Mouse (Mus musculus) B cell, adult 62 days (primary cell): Measurements from ENCODE around the gene Tcaim. TPM values are rescaled to one million over a fixed set of nuclear protein-coding genes. Genes with fewer than 3 reads are reported as not detected.

Experiments
- total RNA-seq: library from RNA; stranded (reverse); gene quantifications from 4 replicates; pipeline ENCODE4 v1.2.4, GENCODE M21; 2023

The Tcaim gene
- 13.4 to 15.7 TPM (median 14.3 TPM) in 4 replicates for total RNA-seq

DNA sequence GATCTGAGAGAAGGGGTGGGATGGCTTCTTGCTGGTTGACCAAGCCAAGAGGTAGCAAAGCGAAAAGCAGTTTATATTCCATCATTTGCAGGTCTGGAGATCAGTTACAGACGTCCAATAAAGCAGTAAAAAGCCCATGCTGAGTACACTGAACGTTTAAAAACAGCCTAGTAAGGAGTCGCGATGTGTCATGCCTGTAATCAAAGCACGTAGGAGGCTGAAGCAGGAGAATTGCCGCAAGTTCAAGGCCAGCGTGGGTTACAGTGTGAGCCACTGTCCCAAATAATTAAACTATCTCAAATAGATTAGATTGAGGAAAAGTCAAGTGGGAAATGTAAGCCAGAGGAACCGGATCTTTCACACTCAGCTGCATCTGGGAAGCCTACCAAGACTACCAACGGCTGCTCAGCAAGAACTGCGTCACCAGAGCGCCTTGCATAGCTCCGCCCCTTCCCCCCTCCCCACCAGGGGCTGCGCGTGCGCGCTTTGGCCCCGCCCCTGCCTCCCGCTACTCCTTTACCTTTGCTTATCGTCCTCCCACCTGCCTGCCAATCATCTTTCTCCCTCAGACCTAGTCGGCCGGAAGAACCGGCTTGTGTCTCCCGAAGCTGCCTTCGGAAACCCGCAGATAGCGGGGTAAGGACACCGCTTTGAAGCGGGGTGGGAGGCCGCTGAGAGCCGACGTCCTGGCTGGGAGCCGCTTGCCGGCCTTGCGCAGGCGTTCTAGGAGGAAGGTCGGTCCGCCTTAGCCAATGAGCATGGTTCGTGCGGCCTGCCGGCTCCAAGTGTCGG is at the start of gene Tcaim:
Tcaim (plus strand) TSS at position 487 of the 792 bp plus-strand sequence.

DNA sequence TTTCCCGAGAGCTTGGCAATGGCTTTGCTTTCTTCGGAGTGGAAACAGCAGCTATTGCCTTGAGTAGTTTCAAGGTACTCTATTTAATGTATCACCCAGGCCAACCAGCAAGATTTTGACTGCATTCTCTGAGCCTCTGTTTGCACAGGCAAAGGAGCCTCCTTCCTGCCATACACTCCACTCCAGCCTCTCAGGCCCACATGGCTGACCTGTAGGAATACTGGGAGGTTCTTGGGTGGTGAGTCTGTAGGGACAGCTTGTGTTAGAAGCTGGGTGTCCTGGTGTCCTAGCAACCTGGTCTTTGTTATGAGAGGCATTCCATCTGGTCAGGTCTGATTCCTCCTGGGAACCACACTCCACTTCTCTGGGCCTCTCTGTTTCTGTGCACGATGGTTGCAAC is 38.4 kb downstream of the Tcaim start, which contains the start of gene Gm35549:
Gm35549 (minus strand) TSS at position 276 of the 400 bp plus-strand sequence.

DNA sequence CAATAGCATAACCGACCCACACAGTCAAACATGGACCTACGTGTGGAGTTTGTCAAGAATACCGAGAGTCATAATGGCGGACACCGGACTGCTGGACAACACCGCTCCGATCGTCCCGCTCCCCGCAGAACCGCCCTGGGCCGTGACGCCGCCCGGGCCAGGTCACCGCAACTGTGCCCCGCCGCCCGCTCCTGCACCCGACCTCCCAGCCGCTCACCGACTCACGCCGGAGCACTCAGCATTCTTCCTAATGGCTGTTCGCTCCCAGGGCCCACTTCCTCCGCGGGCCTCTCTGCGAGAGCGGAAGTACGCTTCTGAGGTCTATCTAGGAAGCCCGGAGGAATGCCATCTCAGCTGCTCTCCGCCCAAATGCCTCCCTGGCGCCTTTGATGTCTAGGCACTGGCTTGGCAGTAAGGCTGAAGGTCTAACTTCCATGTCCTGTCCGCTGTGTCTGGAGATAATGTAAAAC is 60.4 kb downstream of the Tcaim start, which contains the start of gene Zfp445:
Zfp445 (minus strand) TSS at position 310 of the 470 bp plus-strand sequence.

DNA sequence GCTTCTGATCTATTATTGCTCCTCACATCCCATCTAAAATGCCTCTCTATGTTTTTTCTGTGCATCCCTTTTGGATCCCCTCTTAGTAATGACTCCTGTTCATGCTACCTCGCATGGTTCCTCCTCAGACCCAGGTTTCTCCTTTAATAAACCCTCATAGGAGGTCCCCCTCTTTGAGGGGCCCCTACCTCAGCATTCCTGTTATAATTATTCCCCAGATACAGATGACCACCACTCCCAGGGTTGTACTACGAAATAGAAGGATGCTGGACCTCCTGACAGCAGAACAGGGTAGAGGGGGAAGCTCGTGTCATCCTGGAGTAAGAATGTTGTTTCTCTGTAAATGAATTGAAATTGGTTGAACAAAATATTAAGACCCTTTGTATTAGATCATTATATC is 80.0 kb downstream of the Tcaim start, which contains the start of gene Zkscan7:
Zkscan7 (plus strand) TSS at position 301 of the 400 bp plus-strand sequence.

Other genes starting within 250 kb of the Tcaim start
- not detected in 4 replicates for gene Topaz1, start 58.2 kb upstream of the Tcaim start, total RNA-seq
- gene Gm35549, start 38.5 kb downstream of the Tcaim start, total RNA-seq, result not detected in 4 replicates
- gene Zfp445, start 60.5 kb downstream of the Tcaim start, total RNA-seq, result 140 to 159 TPM (median 150 TPM) in 4 replicates
- gene Zkscan7, start 80.1 kb downstream of the Tcaim start, total RNA-seq, result 2.8 to 4.1 TPM (median 3.4 TPM) in 4 replicates
- gene Zfp105, start 117.5 kb downstream of the Tcaim start, total RNA-seq, result not detected in 4 replicates
- 38.4 to 54.6 TPM (median 50.7 TPM) in 4 replicates for gene 1110059G10Rik, start 145.5 kb downstream of the Tcaim start, total RNA-seq
- 1.8 to 5.3 TPM (median 5.0 TPM) in 4 replicates for gene Kif15, start 145.5 kb downstream of the Tcaim start, total RNA-seq
- 14.2 to 17.5 TPM (median 15.6 TPM) in 4 replicates for gene Tmem42, start 215.8 kb downstream of the Tcaim start, total RNA-seq
- 0.56 to 0.83 TPM (median 0.70 TPM) in 3 of 4 replicates, not detected in the other for gene Tgm4, start 229.2 kb downstream of the Tcaim start, total RNA-seq